Mouse (Mus musculus) layer of hippocampus, adult 2 months (tissue): ENCODE measurements at regions not wholly inside any gene's neighbourhood (a gene's known extent, or its start where the extent isn't known, plus 50 kb on each side); places are given as distances from the start of the nearest gene placed in this dataset.
"Not testable (repeated sequence)": the region's sequence is repeated elsewhere in the genome, so short reads cannot be mapped to it uniquely, and the experiment has no call there.

ENCODE experiments used
- DNase-seq, 2 experiments: peaks; one replicate each; pipeline ENCODE4 v3.0.0; 2022; ENCODE audit warnings: low spot score in 2 of 2
- H3K27ac ChIP-seq: fragments of 200-600 bp; 2 replicates; pipeline ENCODE4 v1.8.1; 2022
- H3K4me3 ChIP-seq: fragments of 200-600 bp; 2 replicates; pipeline ENCODE4 v1.8.1; 2022; ENCODE audit warnings: mild to moderate bottlenecking
- CTCF ChIP-seq: fragments of 200-600 bp; conservative IDR thresholded peaks from 2 replicates; pipeline ENCODE4 v1.8.1; 2022; ENCODE audit warnings: antibody characterized with exemption, mild to moderate bottlenecking, moderate library complexity

- no peak overlapping the region for H3K27ac ChIP-seq
- TF ChIP-seq CTCF: no peak
- H3K4me3 ChIP-seq: no peak overlapping the region
- DNase-seq: no peak
Observed at GRCm38 (mm10) chr4:31293752-31294151, 670.1 kb upstream of the Map3k7 start.

DNA sequence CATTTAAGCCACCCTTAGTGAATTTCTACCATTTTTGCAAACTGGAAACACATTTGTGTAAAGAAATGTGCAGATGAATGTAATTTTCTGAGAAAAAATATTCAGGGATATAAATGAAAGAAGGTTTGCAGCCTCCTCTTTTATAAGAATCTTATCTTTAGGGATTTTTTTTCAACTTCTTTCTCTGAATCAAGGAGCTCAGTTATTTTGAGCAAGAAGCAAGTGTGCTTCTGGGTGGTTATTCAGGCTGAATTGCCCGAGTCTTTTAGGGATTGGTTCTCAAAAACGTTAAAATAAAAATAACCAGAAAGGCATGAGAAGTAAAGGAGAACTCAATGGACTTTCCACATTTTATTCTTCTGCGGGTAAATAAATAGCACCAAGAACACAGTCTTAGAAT lies 666.0 kb upstream of the Map3k7 start:
- TF ChIP-seq CTCF: no peak
- Histone ChIP-seq H3K27ac (no peak overlapping the region), H3K4me3 (no peak overlapping the region)
- no peak for DNase-seq

DNA sequence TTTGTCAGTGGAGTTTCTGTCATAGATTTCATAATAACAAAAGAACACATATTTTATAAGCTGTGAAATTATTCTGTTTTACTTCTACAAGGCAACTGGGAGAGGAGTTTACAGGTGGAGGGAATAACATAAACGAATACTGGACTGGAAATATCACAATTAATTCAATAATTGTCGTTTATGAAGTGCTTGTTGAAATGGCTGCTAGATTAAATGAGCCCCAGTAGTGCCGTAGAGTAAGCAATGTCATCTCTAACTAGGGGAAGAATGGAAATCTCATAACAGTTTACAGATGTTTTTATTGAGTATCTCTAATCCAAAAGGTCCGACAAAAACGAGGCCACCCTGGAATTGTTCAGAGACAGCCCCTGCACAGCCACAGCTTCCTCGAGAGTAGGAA lies 644.6 kb upstream of the Map3k7 start:
- Histone ChIP-seq H3K27ac (no peak overlapping the region), H3K4me3 (no peak overlapping the region)
- TF ChIP-seq CTCF: no peak
- no peak for DNase-seq

- no peak overlapping the region for H3K4me3 ChIP-seq
- no peak overlapping the region for H3K27ac ChIP-seq
- no peak for TF ChIP-seq CTCF
- no peak for DNase-seq
Observed at GRCm38 (mm10) chr4:31320734-31321507, 643.0 kb upstream of the Map3k7 start.

- H3K27ac ChIP-seq: no peak overlapping the region
- H3K4me3 ChIP-seq: no peak overlapping the region
- TF ChIP-seq CTCF: no peak
- no peak for DNase-seq
Observed at GRCm38 (mm10) chr4:31323816-31324215, 640.1 kb upstream of the Map3k7 start.

DNA sequence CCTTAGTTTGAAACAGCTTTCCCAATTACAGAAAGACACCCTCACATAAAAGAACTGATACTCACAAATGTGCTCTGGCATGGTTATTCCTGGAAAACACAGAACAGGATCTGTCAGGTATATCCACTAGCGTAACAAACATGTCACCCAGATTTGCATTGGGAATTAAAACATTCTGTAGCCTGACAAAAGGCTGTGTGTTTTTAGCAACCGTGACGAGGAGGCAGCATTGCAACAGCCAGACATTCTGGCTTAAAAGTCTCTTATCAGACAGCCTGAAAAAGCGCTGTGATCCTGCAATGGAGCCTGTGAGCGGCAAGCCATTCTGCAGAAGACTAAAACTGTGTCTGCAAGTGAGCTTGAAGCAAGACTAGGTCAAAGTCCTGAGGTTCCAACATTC lies 635.1 kb upstream of the Map3k7 start:
- no peak for DNase-seq
- Histone ChIP-seq H3K4me3 (no peak overlapping the region), H3K27ac (no peak overlapping the region)
- TF ChIP-seq CTCF: no peak

GRCm38 (mm10) chr4:31331053-31331452 lies 632.8 kb upstream of the Map3k7 start:
- Histone ChIP-seq H3K4me3 (no peak overlapping the region), H3K27ac (no peak overlapping the region)
- no peak for TF ChIP-seq CTCF
- DNase-seq: no peak

GRCm38 (mm10) chr4:31335686-31336085 lies 628.2 kb upstream of the Map3k7 start:
- no peak for DNase-seq
- Histone ChIP-seq H3K27ac (no peak overlapping the region), H3K4me3 (no peak overlapping the region)
- no peak for TF ChIP-seq CTCF

DNA sequence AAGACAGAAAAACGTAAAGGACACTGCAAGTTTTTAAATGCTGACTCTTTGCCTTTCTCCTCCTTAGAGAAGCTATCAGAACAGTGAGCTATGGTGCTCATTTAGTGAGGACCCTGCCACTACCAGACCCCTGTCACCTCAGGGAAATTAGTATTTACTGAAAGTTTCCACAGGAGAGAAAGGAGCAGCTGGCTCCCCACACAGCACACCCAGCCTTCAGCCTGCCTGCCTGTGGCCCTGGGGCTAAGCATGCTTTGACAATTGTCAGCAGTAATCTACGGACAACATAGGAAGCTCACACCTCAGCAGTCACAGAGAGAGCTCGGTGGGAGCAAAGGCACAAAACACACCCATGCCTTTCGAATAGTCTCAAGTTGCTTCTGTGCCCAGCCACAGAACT lies 625.9 kb upstream of the Map3k7 start:
- DNase-seq: no peak
- H3K27ac ChIP-seq: no peak overlapping the region
- H3K4me3 ChIP-seq: no peak overlapping the region
- no peak for TF ChIP-seq CTCF

DNA sequence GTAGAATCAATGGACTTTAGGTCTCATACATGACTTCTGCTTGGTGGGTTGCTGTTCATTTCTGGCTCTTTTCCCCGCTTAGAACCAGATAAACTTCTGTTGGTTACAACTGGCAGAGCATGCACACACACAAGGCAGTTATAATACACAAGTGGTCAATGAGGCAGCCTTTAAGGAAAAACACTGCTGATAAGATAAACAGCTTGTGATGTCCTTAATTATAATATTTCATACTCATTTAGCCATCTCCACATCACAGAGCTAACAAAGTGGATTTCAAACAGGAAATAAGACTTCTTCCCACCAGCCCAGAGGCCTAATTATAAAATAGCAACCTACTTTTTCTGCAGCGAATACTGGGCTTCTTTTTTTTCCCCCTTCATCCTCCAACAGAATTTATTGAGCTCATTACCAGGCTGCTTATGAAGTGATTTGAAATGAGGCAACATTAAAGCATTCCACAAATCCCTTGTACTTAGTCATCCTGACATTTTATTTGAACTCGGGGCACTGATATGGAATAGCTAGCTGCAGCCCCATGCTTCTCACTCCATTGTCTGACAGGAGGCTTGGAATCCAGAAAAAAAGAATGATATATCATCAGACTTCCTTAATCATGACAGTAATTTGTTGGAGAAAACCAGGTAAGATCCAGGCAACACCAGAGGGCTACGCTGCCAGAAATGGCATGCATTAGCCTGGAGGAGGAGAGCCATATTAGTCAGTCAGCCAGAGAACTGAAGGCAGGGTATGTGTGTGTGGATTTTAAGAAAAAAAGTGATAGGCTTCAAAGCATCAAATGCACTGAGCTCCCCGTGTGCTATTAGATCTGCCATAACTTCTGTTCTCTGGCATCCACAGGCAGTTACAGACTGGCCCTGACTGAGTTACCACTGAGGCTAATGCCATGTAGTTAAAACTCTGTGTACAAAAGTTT lies 620.3 kb upstream of the Map3k7 start:
- no peak overlapping the region for H3K27ac ChIP-seq

DNA sequence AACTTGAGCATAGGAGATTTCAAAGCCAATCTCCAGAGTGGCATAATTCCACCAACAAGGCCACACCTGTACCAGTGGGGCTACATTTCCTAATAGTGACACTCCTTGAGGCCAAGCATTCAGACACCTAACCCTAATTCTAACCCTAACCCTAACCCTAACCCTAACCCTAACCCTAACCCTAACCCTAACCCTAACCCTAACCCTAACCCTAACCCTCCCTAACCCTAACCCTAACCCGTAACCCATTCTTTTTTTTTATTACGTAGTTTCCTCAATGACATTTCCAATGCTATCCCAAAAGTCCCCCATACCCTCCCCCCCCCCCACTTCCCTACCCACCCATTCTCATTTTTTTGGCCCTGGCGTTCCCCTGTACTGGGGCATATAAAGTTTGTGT lies 609.9 kb upstream of the Map3k7 start:
- not testable (repeated sequence) for H3K4me3 ChIP-seq, H3K27ac ChIP-seq, DNase-seq

More for the DNA sequence above, 620.3 kb upstream of the Map3k7 start:
- TF ChIP-seq CTCF: no peak
- DNase-seq: no peak
- H3K4me3 ChIP-seq: no peak overlapping the region

- no peak for TF ChIP-seq CTCF
- no peak for DNase-seq
- H3K27ac ChIP-seq: no peak overlapping the region
- H3K4me3 ChIP-seq: no peak overlapping the region
Observed at GRCm38 (mm10) chr4:31354953-31355352, 608.9 kb upstream of the Map3k7 start.

GRCm38 (mm10) chr4:31366172-31366571 lies 597.7 kb upstream of the Map3k7 start:
- H3K4me3 ChIP-seq: no peak overlapping the region
- DNase-seq: no peak

DNA sequence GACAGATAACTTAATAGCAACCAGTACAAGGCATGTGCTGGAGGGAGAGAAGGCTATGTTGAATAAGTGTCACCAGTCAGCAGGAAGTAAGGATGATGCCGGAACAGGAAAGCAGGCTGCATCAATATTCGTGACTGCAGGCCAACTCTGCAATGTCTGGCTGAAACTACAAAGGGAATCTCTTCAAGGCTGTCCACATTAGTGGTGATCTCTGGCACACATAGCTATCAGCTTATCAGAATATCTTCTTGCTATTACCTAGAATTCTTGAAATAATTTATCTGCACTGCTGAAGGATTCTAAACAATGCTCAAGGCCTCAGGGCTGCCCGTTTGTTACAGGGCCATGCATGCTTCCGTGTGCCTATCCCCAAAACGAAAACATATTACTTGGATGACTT lies 596.9 kb upstream of the Map3k7 start:
- TF ChIP-seq CTCF: no peak
- Histone ChIP-seq H3K4me3 (no peak overlapping the region), H3K27ac (no peak overlapping the region)
- no peak for DNase-seq

More at GRCm38 (mm10) chr4:31366172-31366571, 597.7 kb upstream of the Map3k7 start:
- no peak overlapping the region for H3K27ac ChIP-seq
- no peak for TF ChIP-seq CTCF
